Mouse (Mus musculus) left cerebral cortex, adult 18-20 months (tissue): ENCODE results near the gene Pir. TPM values are rescaled to one million over a fixed set of nuclear protein-coding genes. Genes with fewer than 3 reads are reported as not detected.
A peak's percentile ranks its signal among the peaks of the same experiment; 100 is the strongest.

Experiments used
- DNase-seq, 2 experiments: peaks; one replicate each; pipeline ENCODE4 v3.0.0; 2021 to 2022; ENCODE audit warnings: low spot score in 2 of 2, mixed read lengths in 1 of 2
- total RNA-seq, 2 experiments: library from RNA; stranded (reverse); gene quantifications; 2 replicates each; pipeline ENCODE4 v1.2.3; 2021

Pir gene
- total RNA-seq, 2 experiments from 2014 or later, result 7.9 to 8.4 TPM

- DNase-seq, result no peak
Observed at GRCm38 (mm10) chrX:164330766-164331165, 61.6 kb downstream of the Pir start.

- DNase-seq, result no peak
Observed at GRCm38 (mm10) chrX:164338591-164338990, 69.4 kb downstream of the Pir start.

DNA sequence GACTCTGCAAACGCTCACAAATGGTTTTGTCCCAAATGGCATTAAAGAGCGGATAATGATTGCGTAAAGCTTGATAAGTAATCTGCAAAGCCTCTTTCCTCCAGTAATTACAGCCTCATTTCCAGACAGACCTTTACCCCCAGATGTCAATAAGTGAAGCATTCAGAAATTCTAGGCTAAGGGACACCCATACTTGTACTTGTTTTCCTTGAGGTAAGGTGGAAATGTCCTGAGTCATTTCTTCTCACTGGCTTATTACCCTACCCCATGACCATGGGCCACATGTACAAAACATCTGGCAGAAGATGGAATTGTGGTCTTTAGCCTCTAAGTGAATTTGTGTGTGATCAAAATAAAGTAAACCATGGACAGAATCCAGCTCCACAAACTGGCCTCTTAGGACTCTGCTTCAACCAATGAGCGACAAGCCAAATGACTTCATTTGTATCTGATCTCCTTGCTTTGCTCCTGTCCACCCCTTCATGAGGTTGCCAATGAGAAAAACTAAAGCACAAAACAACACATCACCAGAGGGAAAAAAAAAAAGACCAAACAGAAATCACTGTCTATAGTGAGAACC lies 76.3 kb downstream of the Pir start:
- no peak for DNase-seq

DNA sequence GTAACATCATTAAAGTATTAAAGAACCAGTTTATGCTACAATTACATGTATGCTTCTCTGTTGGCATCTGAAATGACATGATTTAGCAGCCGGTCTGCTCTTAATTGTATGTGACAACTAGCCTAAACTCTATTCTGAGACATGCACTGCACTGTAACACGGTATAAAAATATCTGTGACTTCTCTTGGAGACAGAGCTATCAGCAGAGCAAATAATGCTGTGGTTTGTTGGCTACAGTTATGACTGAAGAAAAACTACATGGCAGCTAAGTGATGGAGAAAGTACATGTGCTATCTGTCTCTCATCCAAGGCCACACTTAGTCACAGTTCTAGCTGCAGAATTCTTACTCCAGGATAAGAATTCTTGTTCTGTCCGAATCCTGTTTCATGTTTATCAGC lies 79.8 kb downstream of the Pir start:
- no peak for DNase-seq

GRCm38 (mm10) chrX:164365153-164365865 lies 96.1 kb downstream of the Pir start:
- DNase-seq, result no peak

GRCm38 (mm10) chrX:164370576-164370975 lies 101.4 kb downstream of the Pir start:
- no peak for DNase-seq

GRCm38 (mm10) chrX:164373081-164373480 lies 103.9 kb downstream of the Pir start, which contains the start of gene Vegfd:
Vegfd (plus strand) TSS chrX:164373378.
- peak; percentile 35 to 48 for DNase-seq

DNA sequence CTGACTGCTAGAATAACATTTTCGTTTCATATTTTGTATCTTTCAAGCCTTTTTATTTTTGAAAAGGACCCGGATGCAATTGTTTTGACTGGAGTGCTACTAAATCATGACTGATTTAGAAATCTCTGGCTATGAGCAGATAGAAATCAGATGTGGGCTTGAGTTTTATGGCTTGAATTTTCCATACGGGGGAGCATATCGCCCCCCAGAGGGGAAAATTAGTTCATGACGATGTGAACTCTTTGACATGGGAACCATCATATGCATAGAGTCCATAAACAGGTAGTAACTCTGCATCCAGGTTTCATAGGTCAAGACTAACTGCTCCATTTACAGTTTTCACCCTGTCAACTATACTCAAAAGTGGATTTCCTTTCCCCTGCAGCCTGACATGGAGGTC lies 105.4 kb downstream of the Pir start:
- no peak for DNase-seq

GRCm38 (mm10) chrX:164379721-164380120 lies 110.5 kb downstream of the Pir start:
- DNase-seq, result no peak

DNA sequence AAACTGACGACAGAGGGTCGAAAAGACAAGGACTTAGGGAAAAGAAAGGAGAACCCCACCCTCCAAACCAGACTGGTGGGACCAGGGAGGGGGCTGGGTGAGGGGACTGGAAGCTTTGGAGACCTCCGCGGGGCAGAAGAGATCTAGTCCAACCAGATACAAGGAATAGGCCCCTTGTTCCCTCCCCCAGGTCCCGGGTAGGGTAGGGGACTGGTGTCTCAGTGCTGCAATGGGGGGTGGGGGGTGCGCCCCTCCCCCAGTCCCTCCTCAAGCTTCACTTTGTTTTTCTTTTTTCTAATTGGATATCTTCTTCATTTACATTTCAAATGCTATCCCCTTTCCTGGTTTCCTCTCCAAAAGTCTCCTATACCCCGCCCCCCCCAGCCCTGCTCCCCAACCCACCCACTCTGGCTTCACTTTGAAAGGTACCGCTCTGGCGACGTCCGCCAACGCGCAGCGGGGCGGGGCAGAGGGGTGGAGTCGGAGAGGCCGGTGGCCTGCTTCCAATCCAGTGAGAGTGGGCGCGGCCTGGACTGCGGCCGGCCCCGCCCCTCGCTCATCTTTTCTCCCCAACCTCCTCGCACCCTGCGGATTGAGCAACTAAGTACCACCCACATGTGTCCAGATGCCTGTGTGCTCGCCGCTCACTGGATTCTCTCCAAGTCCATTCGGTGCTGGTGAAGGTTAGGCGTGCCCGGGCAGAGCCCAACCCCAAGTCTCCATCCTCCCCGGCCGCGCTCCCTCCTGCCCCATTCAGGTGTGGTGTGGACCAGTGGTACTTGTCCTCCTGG lies 112.6 kb downstream of the Pir start:
- peak; percentile 51 to 73 for DNase-seq

GRCm38 (mm10) chrX:164394091-164394490 lies 124.9 kb downstream of the Pir start:
- no peak for DNase-seq

GRCm38 (mm10) chrX:164398456-164398855 lies 129.3 kb downstream of the Pir start:
- peak in 1 of 2 experiments; percentile 7 for DNase-seq

GRCm38 (mm10) chrX:164405080-164405649 lies 136.0 kb downstream of the Pir start:
- no peak for DNase-seq

GRCm38 (mm10) chrX:164406133-164407022 lies 137.2 kb downstream of the Pir start:
- no peak for DNase-seq

GRCm38 (mm10) chrX:164408301-164408927 lies 139.2 kb downstream of the Pir start:
- DNase-seq, result no peak

DNA sequence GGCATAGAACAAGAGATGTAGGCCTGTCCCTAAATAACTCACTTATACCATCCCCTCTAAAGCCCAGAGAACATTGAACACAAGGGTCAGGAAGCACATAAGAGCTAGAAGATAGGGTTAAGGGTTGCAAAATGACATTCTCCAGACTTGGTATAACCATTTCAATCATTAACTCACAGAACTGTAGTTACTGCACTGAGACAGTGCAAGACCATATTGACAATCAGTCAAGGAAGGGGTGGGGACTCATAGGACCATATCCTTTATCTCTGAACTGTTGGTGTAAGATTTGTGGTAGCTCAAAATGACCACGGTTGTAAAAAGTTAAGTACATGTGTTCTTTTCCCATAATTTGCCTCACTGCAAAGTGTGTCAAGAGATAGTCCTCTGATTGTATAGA lies 141.4 kb downstream of the Pir start:
- no peak for DNase-seq

DNA sequence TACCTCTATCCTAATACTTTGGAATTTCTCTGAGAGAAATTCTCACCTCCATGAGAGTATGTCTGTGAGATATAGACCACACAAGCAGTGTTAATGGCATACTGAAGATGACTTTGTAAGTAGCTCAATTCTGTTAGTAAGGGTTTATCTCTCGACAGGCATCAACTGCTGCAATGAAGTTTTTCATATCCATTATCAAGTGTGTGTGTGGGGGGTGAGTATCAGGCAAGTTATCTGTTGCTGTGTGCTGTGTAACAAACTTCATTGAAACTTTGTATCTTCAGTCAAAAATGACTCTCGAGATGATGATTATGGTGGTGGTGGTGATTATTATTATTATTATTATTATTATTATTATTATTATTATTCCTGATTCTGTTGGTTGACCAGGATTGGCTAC lies 147.6 kb downstream of the Pir start:
- no peak for DNase-seq

DNA sequence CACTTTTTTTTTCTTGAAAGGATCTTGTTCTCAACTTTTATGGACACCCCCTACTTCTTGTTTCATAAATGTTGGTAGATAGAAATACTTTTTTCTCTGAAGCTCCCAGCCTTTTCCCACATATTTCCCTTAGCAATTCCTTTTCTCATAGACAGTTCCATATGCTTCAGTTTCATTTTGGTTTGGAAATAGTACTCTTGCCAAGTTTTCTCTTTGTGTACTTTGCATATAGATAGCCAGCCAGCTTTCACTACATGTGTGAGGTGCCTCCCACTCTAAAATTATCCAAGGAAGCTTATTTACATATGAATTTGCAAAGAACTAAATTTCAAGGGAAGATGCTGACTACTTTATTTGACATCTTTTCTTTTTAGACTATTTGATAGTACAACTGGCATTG lies 148.8 kb downstream of the Pir start:
- DNase-seq, result no peak

- peak; percentile 79 to 89 for DNase-seq
Observed at GRCm38 (mm10) chrX:164419471-164419939, 150.3 kb downstream of the Pir start, which contains the start of gene Piga. Piga (plus strand) TSS chrX:164419787.

- no peak for DNase-seq
Observed at GRCm38 (mm10) chrX:164419955-164420354, 150.8 kb downstream of the Pir start.
